Mouse (Mus musculus) heart, postnatal 0 days (tissue): ENCODE data around the gene Nfib. TPM values are rescaled to one million over a fixed set of nuclear protein-coding genes. Genes with fewer than 3 reads are reported as not detected.

Source experiments
- ATAC-seq: fragments of 200-750 bp; cut with Nextera tagmentation; 2 replicates; pipeline ENCODE4 v1.8.0; 2017; ENCODE audit warnings: low read depth, moderate number of reproducible peaks, moderate library complexity; ENCODE audit not compliant: insufficient read depth
- DNase-seq: peaks from one replicate; pipeline ENCODE4 v3.0.0-alpha.2; 2016; ENCODE audit warnings: low spot score
- H3K27ac ChIP-seq: fragments of 300-500 bp; sonication (generic); 2 replicates; pipeline ENCODE4 v1.5.1; 2014; ENCODE audit warnings: low read depth, mild to moderate bottlenecking
- H3K27me3 ChIP-seq: fragments of 300-500 bp; sonication (generic); 2 replicates; pipeline ENCODE4 v1.6.1; 2014; ENCODE audit warnings: low read length, mixed read lengths; ENCODE audit not compliant: control insufficient read depth, insufficient read depth
- H3K36me3 ChIP-seq: fragments of 300-500 bp; sonication (generic); replicated peaks from 2 replicates; pipeline ENCODE4 v1.6.1; 2014; ENCODE audit warnings: low read length, mixed read lengths; ENCODE audit not compliant: control insufficient read depth, insufficient read depth
- H3K4me1 ChIP-seq: fragments of 300-500 bp; sonication (generic); 2 replicates; pipeline ENCODE4 v1.6.1; 2014; ENCODE audit warnings: antibody characterized with exemption; ENCODE audit not compliant: control insufficient read depth, insufficient read depth
- H3K4me2 ChIP-seq: fragments of 300-500 bp; sonication (generic); 2 replicates; pipeline ENCODE4 v1.6.1; 2014; ENCODE audit warnings: low read depth, mild to moderate bottlenecking, low read length, moderate library complexity
- H3K4me3 ChIP-seq: fragments of 300-500 bp; sonication (generic); 2 replicates; pipeline ENCODE4 v1.5.1; 2014; ENCODE audit warnings: low read depth, low read length
- H3K9ac ChIP-seq: fragments of 300-500 bp; sonication (generic); replicated peaks from 2 replicates; pipeline ENCODE4 v1.6.1; 2014; ENCODE audit warnings: low read depth, low read length, mixed read lengths
- H3K9me3 ChIP-seq: fragments of 300-500 bp; sonication (generic); replicated peaks from 2 replicates; pipeline ENCODE4 v1.6.1; 2016; ENCODE audit warnings: low read length; ENCODE audit not compliant: control insufficient read depth
- CTCF ChIP-seq: IDR thresholded peaks from 2 replicates; pipeline ENCODE4 v1.5.1; 2016; ENCODE audit warnings: antibody characterized with exemption, control low read depth, low read depth
- EP300 ChIP-seq: IDR thresholded peaks from 2 replicates; pipeline ENCODE4 v1.6.1; 2016; ENCODE audit warnings: antibody characterized with exemption, low read depth
- WGBS: fragments of 180-500 bp; shearing (Covaris S2); extraction: QIAGEN DNeasy Blood & Tissue Kit; methylation state at CpG from one replicate; pipeline ENCODE4 v1.1.7; 2014; 5-methylcytosine and 5-hydroxymethylcytosine counted together
- polyA plus RNA-seq: library from polyadenylated mRNA; unstranded; fragments of >200 nt; fragmentation: Nextera tagmentation; extraction: Ambion mirVana; gene quantifications from 2 replicates; pipeline ENCODE4 v1.2.1, GENCODE M21; 2015
- total RNA-seq: library from RNA; depleted of rRNA; stranded (reverse); fragments of >200 nt; gene quantifications from 2 replicates; pipeline ENCODE4 v1.2.3, GENCODE M21; 2014; ENCODE audit warnings: low replicate concordance

Gene Nfib
- total and polyA plus RNA-seq, 2 experiments from 2014 or later: 44.0 to 82.0 TPM

GRCm38 (mm10) chr4:82336951-82337381, 368.6 kb downstream of the Nfib start:
- no peak for ATAC-seq
- TF ChIP-seq CTCF: no peak
- no peak for TF ChIP-seq EP300
- Histone ChIP-seq H3K27me3 (no peaks in the 10 kb centered on the region), H3K9ac (no peak overlapping the region), H3K4me3 (no peak overlapping the region), H3K36me3 (0 out of 2 replicates have a peak, but pooled peaks cover 3% of the 10 kb centered on the region), H3K9me3 (no peaks in the 10 kb centered on the region), H3K27ac (no peak overlapping the region), H3K4me1 (peaks cover 35% of the 10 kb centered on the region), H3K4me2 (no peak overlapping the region)
- no peak for DNase-seq
- 81% methylated on average over 11 of the region's 11 CpGs for WGBS

- H3K4me2 ChIP-seq: no peak overlapping the region
- no peak for TF ChIP-seq CTCF
- no peak for TF ChIP-seq EP300
- H3K36me3 ChIP-seq: 0 out of 2 replicates have a peak, but pooled peaks cover 3% of the 10 kb centered on the region
- H3K27me3 ChIP-seq: no peaks in the 10 kb centered on the region
- no peaks in the 10 kb centered on the region for H3K9me3 ChIP-seq
- peaks cover 35% of the 10 kb centered on the region for H3K4me1 ChIP-seq
- no peak for DNase-seq
- no peak overlapping the region for H3K4me3 ChIP-seq
- H3K9ac ChIP-seq: no peak overlapping the region
- WGBS: 84% methylated on average over 4 of the region's 4 CpGs
- H3K27ac ChIP-seq: no peak overlapping the region
- no peak for ATAC-seq
Observed at GRCm38 (mm10) chr4:82335266-82335865, 370.2 kb downstream of the Nfib start.

- Histone ChIP-seq H3K4me1 (peaks cover 34% of the 10 kb centered on the region), H3K27ac (peak overlapping the region; percentile 86), H3K4me3 (no peak overlapping the region), H3K9me3 (no peaks in the 10 kb centered on the region), H3K4me2 (peak overlapping the region; percentile 39; the same call in 1 of the 2 replicates), H3K9ac (no peak overlapping the region), H3K36me3 (peaks cover 16% of the 10 kb centered on the region; the same call in 1 of the 2 replicates), H3K27me3 (no peaks in the 10 kb centered on the region)
- TF ChIP-seq CTCF (no peak), EP300 (no peak)
- WGBS: 35% methylated on average over 3 of the region's 3 CpGs
- ATAC-seq (peak; percentile 80), DNase-seq (peak; percentile 63)
Observed at GRCm38 (mm10) chr4:82333413-82333812, 372.1 kb downstream of the Nfib start.

- Histone ChIP-seq H3K27ac (no peak overlapping the region), H3K9ac (no peak overlapping the region), H3K4me1 (peaks cover 26% of the 10 kb centered on the region), H3K9me3 (no peaks in the 10 kb centered on the region), H3K4me2 (no peak overlapping the region), H3K4me3 (no peak overlapping the region), H3K27me3 (no peaks in the 10 kb centered on the region), H3K36me3 (peaks cover 24% of the 10 kb centered on the region)
- no peak for TF ChIP-seq CTCF
- TF ChIP-seq EP300: no peak
- DNase-seq: no peak
- no peak for ATAC-seq
- 65% methylated on average over 4 of the region's 4 CpGs for WGBS
Observed at GRCm38 (mm10) chr4:82330095-82330494, 375.5 kb downstream of the Nfib start.

GRCm38 (mm10) chr4:82326140-82326529, 379.4 kb downstream of the Nfib start:
- WGBS: 80% methylated on average over 3 of the region's 3 CpGs

More at GRCm38 (mm10) chr4:82326140-82326529, 379.4 kb downstream of the Nfib start:
- no peak for DNase-seq
- Histone ChIP-seq H3K27ac (no peak overlapping the region), H3K36me3 (peaks cover 55% of the 10 kb centered on the region), H3K9me3 (no peaks in the 10 kb centered on the region), H3K4me3 (no peak overlapping the region), H3K4me2 (no peak overlapping the region), H3K4me1 (0 out of 2 replicates have a peak, but pooled peaks cover 5% of the 10 kb centered on the region), H3K9ac (no peak overlapping the region), H3K27me3 (no peaks in the 10 kb centered on the region)
- TF ChIP-seq EP300: no peak
- TF ChIP-seq CTCF: no peak
- ATAC-seq: no peak
